Mouse (Mus musculus): ENCODE measurements around the gene Irf1.

- TF ChIP-seq CTCF (IDR thresholded peaks at IDR 0.05; ENCODE audit: borderline replicate concordance, control insufficient read depth, extremely low read depth, insufficient read depth, low read length, poor library complexity) (no peak), POLR2A (IDR thresholded peaks at IDR 0.05; ENCODE audit: control insufficient read depth, extremely low read depth, insufficient read depth, low read length, poor library complexity) (no peak)
Measured at GRCm38 (mm10) chr11:53819511-53819910, 49.7 kb downstream of the Irf1 start.

All from thymus, adult 2 months (tissue).